Mouse (Mus musculus) cerebellum, adult 9-10 months (tissue): Measurements from ENCODE around the gene 2210011C24Rik.
A peak's percentile ranks its signal among the peaks of the same experiment; 100 is the strongest.
"Not testable (repeated sequence)": the region's sequence is repeated elsewhere in the genome, so short reads cannot be mapped to it uniquely, and the experiment has no call there.

Experiments
- DNase-seq: peaks from one replicate; pipeline ENCODE4 v3.0.0; 2022

The 2210011C24Rik gene

GRCm38 (mm10) chr8:83992488-83992887, 19.5 kb downstream of the 2210011C24Rik start:
- DNase-seq: no peak

- DNase-seq: no peak
These were observed 21.8 kb downstream of the 2210011C24Rik start for GRCm38 (mm10) chr8:83990170-83990569.

DNA sequence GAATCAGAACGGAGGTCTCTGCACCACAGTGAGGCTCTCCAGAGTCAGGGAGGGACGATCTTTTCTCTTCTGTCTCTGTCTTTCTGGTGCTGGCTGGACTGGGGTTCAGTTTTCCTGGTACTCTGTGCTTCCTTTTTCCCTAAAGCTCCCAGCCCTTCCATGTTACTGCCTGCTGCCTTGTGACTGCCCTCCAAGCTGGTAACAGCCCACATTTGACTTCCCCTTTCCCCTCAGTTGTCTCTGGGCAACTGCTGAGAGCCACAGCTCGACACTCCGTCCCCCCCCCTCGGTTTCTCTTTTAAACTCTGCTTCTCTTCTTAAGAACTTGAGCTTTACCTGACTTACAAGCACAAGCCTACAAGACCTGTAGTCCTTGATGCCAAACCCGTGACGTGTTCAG, 22.7 kb downstream of the 2210011C24Rik start:
- DNase-seq: no peak

- DNase-seq: not testable (repeated sequence)
These were observed 28.7 kb downstream of the 2210011C24Rik start for GRCm38 (mm10) chr8:83983222-83983621.

- no peak for DNase-seq
These were observed 29.5 kb downstream of the 2210011C24Rik start for GRCm38 (mm10) chr8:83982449-83982848.

DNA sequence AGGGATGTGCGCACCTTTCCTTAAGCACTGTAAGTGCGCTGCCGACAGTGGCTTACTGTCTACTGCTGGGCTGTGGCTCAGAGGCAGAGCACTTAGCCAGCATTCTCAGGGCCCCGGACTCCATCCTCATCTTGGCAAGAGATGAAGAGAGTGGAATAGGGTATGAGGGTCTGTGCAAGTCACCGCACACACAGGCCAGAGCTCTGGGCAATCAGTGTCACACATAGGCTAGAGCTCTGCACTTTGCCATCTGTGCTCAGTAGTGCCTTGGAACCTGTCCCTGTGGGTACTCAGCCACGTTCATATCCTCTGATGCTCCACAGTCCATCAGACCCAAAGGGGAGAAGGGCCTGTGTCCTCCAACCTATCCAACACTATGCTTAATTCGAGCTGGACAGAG, 30.4 kb downstream of the 2210011C24Rik start:
- DNase-seq: no peak

DNA sequence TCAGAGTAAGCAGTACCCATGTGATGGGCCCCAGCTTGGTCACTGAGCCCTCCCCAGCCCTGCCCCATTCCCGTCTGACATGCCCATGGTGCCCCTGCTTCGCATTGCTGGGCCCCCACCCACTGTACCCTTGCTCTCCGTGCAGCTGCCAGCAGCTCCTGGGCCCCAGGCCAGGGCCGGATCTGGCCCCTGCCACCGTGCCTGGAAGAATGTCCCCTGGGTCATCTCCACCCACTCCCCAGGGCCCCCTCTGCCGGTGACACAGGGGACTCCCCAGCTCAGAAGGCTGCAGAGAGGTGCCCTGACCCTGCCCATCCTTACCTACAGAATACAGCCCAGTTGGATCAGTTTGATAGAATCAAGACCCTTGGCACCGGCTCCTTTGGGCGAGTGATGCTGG, 31.1 kb downstream of the 2210011C24Rik start:
- peak; percentile 39 for DNase-seq

DNA sequence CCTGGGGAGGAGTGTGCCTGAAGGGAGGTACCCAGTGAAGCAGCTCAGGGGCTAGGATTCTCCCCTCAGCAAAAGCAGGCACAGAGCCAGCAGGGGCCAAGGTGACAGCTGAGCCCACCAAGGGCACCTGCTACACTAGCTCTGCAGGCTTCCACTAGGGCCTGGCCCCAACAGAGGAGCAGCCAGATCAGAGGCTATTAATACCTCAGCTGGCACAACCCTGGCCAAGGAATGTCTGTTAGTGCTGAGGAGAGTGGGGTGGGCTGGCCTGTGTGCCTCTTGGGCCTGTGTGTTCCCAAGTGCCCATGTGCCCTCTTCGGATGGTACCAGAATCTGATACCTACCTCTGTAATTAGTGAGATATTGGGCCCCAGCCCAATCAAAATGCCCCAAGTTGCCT, 31.7 kb downstream of the 2210011C24Rik start:
- peak; percentile 31 for DNase-seq

DNA sequence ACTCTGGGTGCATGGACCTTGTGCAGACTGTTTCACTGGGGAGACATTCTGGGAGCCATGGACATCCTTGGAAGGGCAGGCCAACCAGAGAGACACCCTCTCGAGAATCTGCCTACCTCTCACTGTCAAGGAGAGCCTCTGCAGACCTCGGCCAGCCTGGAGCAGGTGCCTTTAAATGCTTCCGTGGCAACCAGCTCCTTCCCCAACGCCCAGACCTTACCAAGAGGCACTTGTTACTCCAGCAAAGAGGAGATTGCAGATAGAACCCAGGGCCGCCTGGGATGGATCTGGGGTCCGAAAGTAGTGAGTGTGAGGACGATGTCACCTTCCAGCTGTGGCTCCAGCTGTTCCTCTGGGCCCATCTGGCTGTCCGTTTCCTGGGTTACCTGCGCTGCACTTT, 33.8 kb downstream of the 2210011C24Rik start:
- no peak for DNase-seq

DNA sequence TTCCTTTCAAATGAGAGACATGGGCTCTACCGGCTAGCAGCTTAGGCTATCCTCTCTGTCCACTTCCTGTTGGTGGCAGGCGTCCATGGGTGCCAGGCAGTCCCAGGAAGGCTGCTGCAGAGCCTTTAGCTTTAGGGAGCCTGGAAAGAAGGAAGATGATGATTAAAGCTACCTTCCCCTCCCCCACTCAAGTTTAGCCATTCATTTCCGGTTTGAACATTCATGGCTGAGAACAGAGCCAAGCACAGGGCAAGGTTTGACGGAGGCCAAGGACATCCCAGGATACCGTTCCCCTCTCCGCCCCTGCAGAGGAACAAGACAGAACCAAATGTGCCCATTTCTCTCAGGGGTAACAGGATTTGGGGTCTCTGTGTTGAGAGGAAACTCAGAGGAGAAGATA, 34.3 kb downstream of the 2210011C24Rik start:
- DNase-seq: no peak

DNA sequence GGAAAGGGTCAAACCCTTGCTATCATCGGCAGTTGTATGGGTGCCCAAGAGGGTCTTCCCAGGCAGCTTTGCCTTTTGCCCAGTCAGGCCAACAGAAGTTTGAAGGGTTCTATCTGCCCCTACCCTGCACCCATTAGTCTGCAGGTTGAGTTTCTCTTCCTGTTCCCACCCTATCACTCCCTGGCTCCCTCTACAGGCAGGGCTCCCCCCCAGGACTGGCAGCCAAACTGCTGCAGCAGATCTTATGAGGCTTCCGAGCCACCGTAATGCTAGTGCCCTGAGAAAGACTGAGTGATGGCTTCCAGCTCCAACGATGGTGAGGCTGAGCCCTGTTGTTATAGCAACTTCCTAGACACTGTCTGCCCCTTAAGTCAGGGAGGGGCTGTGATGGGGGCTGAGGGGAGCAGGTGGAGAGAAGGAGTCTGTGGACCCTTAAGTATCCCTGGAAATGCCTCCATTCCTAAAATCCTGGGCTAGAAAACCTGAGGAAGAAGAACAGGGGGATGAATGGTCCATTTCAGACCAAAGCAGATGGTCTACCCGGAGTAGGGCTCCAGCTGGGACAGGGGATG, 35.1 kb downstream of the 2210011C24Rik start:
- no peak for DNase-seq

GRCm38 (mm10) chr8:83976101-83976630, 35.8 kb downstream of the 2210011C24Rik start:
- DNase-seq: no peak

- no peak for DNase-seq
These were observed 37.5 kb downstream of the 2210011C24Rik start for GRCm38 (mm10) chr8:83974521-83974920.

GRCm38 (mm10) chr8:83973161-83974031, 38.6 kb downstream of the 2210011C24Rik start:
- peak; percentile 68 for DNase-seq

DNA sequence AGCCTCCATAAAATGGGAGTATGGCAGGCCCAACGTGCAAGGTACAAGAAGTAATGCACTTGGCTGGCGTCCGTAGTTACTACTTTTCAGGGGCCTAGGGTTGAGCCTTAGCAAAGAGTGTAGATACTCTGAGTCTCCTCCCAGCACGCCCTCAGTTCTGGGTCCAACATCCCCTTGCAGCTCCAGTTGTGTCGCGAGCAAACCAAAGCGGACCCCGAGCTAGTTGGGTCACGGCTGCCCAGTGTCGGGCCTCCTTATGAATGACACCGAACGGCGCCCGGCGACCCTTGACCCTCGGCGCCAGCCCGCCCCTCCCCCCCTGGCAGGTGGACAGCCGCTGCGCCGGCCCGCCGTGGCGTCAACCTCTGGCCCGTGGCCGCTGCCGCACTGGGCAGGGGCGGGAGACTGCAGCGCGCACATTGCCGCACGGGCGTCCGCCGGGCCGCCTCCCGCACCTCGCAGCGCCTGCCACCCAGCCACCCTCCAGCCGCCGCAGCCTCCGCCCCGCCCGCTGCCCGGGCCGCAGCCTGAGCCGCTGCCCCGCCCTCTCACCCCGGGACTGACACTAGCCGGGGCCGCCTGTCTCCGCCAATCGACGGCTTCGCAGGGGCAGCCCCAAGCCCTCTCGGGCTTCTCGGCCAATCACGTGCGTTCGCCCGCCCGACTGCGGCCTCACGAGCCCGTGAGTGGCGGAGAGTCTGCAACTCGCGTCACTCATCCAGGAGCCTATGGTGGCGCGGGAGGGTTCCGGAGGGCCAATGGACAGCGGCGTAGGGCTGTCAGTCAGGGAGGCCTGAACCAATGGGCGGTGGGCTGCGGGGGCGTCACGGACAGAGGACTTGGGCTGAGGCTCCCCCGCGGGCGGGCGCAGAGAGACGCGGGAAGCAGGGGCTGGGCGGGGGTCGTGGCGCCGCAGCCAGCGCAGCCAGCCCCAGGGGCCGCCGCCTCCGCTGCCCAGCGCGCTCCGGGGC, 39.5 kb downstream of the 2210011C24Rik start, which contains the start of gene Prkaca:
TSS of gene Prkaca (plus strand) at position 844 of the 971 bp plus-strand sequence.
- DNase-seq: peak; percentile 99

DNA sequence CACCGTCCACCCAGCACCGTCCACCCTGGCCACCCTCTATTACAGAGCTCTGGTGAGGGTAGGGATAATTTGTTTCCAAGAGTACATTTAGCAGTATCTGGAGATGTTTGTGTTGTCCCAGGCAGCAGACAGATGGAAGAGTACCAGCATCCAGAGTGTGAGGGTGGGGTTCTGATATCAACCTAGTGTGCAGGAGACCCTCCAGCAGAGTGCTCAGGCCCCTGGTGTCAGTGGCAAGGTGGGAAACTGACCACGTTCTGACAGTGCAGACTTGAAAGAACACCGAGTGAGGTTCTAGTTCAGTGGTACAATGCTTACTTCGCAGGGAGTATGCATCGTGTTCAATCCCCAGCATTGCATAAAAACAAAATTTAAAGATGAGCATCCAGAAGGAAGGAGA, 40.3 kb downstream of the 2210011C24Rik start:
- no peak for DNase-seq

DNA sequence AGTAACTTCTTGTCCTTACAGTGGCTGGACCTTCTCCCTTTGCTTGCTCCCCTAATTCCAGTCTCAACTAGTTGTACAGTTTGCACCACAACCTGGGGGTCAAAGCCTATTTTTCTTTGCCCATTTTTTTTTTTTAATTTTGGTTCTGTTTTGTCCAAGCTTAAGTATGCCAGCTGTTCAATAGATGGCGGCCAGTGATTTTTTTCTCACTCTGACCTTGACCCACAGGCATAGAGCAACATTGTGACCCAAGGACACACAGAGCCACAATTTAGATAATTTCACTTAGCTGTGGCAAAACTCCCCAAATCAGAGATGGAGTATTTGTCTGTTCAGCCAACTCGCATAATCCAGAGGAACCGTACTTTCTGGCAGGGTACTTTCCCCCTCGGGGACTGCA, 40.9 kb downstream of the 2210011C24Rik start:
- DNase-seq: no peak

DNA sequence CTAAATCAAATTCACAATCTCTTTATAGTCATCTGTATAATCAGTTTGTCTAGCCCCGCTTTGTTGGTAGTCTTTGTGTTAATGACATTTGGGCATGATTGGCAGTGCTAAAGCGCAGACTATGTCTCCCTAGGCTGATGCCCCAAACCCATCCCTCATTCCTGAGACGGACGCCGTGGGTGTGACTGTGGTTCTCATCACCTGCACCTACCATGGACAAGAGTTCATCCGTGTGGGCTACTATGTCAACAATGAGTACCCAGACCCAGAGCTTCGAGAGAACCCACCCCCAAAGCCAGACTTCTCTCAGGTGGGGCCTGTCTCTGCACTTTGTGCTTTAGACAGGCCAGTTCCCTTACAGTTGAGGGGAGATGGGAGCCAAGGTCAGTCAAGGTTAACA, 44.3 kb downstream of the 2210011C24Rik start:
- no peak for DNase-seq

DNA sequence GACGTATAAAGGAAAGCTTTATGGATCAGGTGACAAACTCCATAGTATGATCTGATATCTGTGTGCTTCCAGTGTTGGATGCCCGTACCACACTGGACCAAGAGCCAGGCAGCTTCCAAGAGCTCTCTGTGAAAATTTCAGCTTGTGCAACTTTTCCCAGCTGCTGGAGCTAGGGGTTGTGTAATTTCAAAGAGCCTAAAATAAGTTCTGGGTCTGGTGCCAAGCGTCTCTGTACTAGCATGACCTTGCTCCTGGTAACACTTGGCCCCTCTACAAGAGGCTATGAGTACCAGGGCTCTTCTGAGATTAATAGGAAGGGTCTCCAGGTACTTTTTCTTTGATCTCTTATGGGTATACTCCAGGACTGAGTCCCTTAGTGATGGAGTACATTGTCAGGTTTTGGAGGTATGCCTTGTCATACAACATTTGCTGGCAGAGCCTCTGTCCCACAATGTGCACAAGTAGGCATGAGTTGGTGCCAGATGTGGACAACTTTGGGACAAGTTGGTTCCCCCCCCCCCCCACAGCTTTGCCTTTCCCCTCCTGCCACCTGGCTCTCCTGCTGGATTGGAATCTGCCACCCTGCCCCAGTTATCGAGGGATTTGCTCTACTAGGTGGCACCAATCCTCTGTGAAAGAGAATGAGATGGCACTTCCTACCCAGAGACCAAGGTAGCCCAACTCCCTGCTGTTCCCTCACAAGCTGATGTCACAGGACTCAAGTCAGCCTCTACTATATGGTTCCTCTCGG, 47.8 kb downstream of the 2210011C24Rik start:
- no peak for DNase-seq
